Mouse (Mus musculus) R1 (cell line): ENCODE results near the gene Gid8.

Experiments used
- DNase-seq: peaks from one replicate; pipeline ENCODE4 v3.0.0-alpha.2; 2018; ENCODE audit warnings: low read depth, low spot score

Gene Gid8

DNA sequence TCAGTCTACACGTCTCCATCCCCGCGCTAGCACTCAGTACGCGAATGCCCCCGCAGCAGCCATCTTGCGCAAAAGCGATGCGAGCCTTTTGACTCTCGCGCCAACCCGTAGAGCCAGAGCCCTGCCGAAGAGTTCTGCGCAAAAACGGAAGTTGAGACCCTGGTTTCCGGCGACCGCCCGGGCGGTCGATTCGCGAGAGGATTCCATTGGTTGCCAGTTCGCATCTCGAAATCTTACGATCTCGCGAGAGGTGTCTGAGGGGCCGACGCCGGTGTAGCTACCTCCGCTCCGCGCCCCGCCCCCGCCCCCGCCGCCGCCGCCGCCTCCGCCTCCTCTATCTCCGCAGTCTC is at the start of gene Gid8, which contains the start of gene Dido1:
Gene Gid8 (plus strand): TSS at position 195 of the 350 bp plus-strand sequence.
Gene Dido1 (minus strand): TSS at position 77 of the 350 bp plus-strand sequence.
- DNase-seq, result peak; percentile 98

DNA sequence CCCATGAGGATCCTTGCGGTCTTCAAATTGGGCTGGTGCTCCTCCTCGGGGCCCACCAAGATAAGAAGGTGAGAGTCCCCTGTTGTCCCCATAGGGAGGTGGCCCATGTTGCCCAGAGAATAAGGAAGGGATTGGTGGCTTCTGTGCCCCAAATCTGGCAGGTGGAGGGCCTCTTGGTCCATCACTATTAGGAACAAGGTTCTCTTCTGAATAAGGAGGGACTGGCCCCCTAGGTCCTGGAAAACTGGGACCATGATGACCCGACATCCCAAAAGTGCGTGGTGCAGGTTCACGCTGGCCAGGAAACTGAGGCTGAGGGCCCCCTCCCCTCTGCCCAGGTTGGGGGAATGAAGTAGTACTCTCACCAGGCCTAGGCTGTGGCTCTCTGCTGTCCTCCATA is 49.4 kb upstream of the Gid8 start:
- DNase-seq, result no peak

DNA sequence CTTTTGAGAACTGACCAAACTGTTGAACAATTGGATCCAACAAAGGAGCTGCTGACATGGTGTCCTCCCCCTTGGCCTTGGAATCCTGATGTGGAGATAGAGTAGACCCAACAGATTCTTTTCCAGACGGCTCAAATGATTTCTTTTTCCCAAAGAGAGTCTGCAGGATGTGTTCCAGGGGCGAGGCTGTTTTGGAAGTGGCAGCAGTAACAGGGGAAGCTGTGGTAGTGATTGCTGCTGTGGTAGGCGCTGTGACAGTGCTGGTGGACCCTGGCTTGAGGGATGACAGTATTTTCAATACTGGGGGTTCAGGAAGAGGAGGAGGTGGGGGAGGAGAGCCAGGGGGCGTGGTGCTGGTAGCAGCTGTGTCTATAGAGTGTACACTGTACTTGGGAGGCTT is 47.9 kb upstream of the Gid8 start:
- no peak for DNase-seq

DNA sequence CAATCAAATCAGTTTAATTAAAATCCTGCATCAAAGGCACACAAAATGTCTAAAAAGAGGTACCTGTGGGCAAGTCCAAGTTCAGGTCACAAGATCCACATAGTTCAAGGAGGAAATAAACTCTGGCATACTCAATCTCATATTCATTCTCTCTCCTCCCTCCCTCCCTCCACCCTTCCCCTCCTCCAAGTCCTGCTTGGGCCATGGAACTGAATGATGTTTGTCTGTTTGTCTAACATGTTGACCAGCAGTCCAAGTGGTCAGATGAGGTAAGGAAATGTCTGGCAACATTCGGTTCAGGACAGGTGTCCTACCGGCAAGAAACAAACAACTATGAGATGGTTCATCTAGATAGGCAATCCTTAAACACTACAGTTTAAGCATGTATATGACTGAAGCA is 33.2 kb upstream of the Gid8 start:
- no peak for DNase-seq

DNA sequence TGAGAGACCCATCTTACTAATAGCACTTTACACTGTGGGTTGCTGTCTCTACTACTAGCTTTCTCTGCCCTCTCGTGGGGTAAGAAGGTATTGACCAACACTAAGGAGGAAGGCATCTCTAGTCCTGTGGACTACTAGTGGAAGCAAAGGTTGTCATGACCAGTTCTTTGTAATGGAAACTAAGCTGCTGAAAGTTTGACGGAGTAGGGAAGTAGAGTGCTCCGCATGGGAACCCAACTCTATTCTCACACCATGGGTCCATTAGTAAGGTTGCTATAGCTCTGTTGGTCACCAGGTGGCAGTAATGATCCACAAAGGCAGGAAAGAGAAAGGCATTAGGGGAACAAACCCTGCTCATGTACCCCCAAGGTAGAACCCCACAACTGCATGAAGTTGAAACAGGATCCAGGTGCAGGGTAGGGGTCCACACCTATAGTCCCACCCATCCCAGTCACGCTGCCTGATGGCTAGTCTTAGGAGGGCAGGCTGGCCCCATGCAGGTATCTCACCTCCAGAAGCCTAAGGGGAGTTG is 31.2 kb upstream of the Gid8 start:
- peak; percentile 95 for DNase-seq

DNA sequence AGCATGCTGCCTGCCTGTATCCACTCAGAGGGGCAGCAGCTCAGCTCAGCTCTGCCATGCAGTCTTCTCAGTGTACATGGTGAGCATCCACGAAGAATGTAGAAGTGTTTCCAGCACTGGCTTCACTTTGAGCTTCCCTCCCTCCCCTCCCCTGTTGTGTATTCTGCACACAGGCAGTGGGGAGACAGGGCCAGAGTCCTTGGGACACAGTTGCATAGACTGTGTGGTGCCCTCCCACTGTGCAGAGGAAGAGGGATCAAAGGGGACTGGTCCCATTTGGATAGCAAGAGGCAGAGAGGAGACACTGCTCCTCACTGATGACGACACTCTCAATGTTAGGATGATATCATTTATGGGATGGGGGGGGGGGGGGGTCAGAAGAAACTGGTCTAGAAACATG is 28.7 kb upstream of the Gid8 start:
- DNase-seq, result peak; percentile 41

DNA sequence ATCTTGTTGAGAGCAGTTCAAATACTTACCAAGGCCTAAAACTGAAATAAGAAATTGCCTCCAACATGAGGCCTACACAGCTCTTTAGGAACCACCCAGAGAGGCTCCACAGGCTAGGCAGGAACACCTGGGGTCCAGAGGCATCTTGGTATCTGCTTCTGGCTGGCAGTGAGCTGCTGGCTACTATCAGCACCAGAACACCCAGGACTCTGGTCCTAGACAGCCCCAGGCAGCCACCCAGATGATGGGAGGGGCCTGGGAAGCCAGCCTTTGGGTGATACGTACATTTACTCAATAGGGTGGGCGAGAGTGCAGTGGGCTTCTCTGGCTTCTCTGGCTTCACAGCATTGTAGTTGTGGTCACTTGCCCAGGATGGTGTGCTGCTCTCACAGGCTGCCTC is 26.4 kb upstream of the Gid8 start:
- no peak for DNase-seq

DNA sequence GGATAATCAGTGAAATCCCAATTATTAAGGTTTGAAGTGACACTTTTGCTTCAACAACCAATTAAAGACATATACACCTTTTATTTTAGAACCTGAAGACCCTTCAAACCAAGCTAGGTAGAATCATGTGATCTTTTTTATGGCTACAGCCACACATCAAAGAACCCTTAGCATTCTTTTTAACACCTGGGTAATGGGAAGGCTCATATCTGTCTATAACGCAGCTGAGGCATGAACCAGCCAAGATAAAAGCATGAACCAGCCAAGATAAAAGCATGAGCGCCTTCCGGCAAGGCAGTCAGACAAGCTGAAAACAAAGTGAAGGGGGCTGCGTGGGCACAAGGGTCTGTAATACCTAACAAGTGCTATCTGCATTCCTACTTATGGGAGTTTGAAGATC is 25.9 kb upstream of the Gid8 start:
- DNase-seq, result no peak

DNA sequence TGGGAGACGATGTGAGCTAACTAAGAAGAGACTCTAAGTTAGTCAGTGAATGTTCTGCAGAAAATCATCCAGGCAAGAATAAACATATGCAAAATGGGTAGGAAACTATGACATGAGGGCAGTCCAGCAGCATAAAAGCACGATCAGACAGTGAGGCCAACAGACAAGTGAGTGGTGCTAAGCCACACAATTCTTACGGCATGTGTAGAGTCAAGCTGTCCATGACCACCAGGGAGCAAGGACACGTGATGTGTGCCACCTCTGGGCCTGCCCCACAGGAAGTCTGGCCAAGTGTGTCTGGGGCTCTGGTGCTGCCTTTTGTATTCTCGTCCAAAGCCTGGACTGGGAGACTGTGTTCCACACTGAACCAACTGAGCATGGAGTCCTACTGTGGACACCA is 20.1 kb upstream of the Gid8 start:
- DNase-seq, result no peak

DNA sequence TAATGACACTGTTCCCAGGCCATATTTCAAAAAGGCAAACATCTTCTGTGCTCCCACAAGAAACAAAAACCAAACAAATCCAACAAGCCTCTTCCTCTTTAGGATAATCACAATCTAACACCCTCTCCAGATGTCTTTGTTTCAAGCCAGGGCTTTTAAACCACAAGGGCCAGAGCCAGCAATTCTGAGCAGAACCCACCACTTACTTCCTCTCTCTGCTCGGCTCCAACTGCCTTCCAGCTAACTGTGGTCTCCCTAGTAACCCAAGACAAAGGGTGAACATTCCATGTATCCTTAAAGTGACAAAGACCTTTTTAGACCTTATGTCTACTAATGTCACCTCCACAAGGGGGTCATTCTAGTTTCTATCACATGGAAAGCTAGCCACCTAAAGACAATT is 17.3 kb upstream of the Gid8 start:
- peak; percentile 66 for DNase-seq

DNA sequence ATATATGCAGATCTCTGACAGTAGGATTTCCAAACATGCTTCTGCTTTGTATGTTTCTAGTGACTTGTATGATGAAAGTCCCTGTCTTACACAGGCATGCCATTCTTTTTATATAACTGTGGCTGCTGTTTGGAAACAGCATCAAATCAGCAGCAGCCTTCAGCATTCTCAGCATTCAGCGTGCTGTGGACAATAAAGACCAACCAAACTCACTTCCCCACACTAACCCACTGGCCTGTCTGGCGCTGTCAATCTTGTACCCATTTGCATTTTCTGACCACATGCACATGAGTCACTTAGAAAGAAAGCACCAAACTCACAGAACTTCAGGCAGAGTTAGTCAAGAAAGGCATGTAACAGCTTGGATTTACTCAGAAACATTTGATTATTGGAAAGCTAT is 14.7 kb upstream of the Gid8 start:
- no peak for DNase-seq

DNA sequence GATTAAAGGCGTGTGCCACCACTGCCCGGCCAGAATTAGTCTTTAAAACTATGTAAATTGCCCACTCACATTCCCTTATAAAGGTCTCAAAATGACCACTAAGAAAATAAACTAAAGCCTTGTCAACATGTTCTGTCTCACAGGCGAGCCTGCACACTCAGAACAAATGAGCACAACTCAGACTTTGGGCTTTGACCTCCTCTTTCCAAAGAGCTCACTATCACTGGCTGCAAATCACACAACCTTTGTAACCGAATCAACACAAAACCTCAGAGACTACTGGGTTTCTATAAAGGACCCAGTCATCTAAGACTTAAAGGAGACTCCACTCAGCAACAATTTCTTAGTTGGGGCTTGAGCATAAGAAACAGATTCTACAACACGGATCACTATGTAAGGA is 9.5 kb upstream of the Gid8 start:
- no peak for DNase-seq

DNA sequence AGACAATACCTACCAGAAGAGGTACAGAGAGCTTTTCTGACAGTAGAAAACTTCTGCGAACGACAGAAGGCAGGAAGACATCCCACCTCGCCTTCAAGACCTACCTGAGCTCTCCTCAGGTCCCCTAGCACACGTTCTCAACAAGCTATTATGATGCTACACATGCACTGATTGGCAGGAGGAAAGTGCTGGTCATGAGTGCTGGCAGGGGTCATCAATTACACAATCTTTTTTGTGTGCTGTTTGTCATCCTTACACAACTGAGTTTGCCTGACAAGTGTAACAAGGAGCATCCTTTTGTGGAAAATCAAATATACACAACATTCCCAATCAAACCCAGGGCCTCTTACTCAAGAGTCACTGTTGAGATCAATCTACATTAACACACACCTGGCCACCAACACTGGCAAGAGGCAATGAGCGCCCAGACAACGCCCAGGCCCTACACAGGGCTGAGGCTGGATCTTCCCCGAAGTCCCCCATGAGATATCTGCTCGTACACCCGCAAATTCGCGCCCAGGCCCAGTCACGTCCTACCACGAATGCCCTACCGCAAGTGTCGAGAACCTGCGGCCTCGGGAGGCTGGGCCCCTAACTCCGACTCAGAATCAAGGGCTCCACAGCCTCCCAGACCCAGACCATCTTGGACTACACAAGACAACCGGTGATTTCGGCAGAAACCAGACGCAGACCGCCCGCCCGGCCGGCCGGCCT is 8.7 kb upstream of the Gid8 start:
- DNase-seq, result peak; percentile 51

DNA sequence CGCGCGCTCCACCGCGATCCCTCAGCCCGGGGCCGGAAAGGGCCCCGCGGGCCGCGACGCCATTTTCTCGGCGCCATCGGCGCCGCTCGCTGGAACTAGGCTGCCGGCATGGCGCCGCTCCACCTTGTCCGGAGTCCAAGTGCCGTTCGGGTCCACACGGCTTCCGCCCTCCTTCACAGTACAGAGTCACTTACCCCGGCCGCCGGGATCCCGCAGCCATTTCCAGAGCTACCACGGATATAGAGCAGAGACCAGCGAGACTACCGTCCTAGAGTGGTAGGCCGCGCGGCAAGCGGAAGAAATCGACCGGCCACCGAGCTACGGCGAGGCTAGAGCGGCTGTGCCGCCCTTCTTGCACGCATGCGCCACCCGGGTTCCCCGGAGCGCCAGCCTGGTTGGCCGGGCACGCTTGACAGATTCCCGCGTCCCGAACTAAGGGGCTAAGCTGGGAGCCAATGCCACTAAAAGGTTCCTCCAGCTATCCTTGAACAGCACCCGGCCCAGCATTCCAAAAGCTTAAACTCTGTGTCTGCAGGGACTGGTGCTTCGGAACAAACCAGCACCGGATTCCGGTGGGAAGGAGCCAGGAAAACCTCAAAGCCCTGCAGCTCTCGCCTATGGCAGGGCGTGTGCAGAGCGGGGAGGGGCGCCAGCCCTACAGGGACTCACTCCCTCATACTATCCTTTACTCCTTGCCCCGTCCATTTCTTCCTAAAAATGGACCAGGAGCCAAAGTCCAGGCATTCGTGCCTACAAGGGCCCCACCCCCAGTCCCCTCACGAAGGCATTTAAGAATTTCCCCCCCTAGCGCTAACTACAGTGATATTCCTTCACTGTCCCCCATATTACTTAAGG is 7.9 kb upstream of the Gid8 start:
- peak; percentile 85 for DNase-seq

DNA sequence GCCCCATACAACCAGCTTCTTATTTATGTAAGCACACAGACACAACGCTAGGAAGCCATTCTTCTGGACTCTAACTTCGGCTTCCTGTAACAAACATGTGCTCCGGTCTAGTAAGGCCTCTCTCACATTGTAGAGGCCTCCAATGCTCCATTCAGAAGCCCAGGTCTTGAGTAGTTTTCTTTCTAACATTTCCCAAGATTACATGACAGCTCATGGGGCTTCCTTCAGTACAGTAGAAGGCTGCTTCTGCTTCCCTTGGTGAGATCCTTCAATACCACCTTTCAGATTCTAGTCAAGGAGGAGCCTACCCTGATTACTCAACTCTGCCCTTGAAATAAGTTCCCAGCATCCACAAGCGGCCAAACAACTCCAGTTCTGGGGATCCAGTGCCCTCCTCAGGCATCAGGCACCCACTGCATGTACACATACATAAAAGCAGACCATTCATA is 7.2 kb upstream of the Gid8 start:
- peak; percentile 52 for DNase-seq

DNA sequence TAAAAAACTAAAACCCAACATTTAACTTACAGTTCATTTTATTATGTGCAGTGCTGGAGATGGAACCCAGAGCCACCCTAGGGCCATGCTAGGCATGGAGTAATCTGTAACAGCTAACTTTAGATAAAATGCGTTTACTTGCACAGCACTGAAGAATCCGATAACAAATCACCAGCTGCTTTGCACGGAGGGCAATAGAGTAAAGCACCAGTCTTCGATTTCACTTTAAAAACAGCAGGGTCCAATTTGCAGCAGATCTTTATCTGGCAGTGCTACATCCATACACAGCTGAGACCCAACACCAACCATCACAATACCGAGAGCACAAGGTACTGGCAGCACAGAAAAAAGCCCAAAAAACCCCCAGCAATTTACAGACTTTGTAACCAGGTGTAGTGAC is 6.7 kb upstream of the Gid8 start:
- DNase-seq, result no peak

DNA sequence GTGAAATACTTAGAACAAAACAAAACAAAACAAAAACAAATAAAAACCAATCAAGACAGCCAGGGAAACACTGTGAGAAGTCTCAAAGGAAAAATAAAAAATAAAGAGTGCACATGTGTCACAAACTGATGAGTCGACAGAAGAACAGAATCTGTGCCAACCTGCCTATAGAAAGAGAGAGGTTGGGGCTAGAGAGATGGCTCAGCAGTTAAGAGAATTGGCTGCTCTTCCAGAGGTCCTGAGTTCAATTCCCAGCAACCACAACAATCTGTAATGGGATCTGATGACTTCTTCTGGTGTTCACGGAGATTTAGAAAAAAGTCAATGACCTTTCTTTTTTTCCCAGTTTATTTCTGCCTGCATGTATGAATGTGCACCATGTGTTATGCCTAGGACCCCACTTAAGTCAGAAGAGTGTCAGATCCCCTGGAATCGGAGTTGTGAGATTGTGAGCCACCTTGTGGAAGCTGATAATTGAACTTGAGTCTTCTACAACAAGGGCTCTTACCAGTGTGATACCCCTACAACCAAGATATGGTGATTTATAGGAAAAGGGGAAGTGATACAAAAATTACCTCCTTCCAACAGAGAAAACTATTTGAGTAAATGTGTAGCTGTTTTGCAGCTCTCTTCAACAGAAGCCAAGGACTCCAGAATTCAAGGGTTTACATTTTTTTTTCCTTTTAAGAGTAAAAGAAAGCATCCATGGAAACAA is 6.1 kb upstream of the Gid8 start:
- DNase-seq, result no peak

DNA sequence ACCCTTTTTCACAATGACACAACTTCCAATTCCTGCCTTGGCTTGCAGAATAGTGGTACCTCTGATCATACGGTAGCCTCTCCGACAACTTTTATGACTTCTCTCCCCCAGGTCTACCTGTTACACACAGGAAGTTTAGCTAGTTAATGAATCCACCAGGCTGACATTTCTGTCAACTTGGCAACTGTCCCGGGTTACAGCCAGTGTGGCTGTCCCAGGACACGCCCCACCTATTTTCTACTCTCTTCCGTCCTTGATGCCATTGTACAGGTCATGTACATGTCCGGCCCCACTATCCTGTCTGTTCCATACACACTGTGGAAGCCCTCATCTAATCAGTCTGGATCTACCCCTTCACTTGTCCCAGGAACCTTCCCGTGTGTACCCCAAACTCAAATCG is 5.3 kb upstream of the Gid8 start:
- DNase-seq, result peak; percentile 36

DNA sequence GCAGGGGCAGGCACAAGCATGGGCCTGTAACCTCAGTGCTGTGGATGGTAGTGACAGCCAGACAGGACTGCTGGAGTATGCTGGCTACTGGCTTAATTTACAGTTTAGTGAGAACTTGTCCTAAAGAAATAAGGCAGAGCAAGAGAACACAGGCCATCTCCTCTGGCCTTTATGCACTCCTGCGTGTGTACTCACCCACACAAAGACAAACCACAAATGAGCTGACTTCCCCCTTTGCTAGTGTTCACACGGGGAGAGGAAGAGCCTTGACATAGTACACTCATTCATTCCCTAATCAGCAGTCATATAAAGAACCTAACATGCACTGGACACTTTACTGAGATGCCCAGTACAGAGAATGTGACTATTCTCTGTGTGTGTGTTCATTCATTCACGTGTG is 4.9 kb upstream of the Gid8 start:
- DNase-seq, result no peak

DNA sequence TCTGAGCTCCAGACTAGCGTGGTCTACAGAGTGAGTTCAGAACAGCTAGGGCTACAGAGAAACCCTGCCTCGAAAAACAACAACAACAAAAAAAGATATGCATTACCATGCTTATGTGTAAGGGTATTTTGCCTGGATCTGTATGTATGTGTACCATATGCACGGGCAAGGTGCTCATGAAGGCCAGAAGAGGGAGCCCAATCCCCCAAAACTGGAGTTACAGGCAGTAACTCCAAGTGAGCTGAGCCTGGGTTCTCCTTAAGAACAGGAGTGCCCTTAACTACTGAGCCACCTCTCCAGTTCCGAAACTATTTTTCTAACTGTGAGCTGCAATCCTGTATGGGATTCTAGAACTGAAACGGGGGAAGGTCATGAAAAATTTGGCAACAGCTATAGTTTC is 3.9 kb upstream of the Gid8 start:
- DNase-seq, result peak; percentile 87

DNA sequence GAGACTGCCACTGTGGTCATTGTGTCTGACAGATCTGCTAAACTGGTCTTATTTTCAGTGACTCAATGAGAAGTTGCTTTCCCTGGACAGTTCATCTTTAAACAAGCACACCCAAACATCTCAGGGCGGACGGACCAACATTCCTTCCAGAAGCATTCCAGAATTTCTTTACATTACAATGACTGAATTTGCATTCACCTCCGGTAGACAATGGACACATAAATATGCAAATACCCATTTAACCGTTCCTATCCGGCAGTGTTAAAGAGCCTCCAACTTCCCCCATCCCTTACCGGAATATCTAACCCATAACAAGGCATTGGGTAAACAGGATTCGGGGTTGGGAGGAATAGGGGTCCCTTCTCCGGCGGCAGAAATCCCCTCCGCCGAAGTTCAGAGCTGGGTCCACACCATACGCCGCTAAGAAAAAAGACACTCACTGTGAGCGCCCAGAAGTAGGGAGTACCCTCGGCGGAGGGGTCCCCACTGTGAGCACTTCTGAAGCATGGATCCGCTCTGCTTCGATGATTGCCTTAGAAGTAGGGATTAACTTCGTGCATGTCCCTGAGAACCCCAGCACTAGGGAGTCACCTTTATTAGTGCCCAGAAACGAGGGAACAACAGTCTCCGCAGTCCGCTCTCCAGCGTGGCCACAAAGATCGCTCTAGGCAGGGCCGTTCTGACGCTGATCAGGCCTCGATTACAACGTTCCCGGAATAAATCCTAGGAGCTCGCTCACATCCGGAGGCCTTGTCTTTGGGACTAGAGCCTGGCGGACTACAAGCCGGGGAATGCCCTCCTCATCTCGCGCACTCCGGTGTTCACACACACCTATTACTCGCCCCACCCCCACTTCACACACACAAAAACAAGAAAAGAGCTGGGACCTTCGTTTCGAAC is 644 bp upstream of the Gid8 start:
- peak; percentile 99 for DNase-seq
